Mouse (Mus musculus) cerebellum, adult 2 months (tissue): Measurements from ENCODE around the gene Slc25a23. TPM values are rescaled to one million over a fixed set of nuclear protein-coding genes. Genes with fewer than 3 reads are reported as not detected.

Experiments used
- DNase-seq, 2 experiments: peaks; one replicate each; pipeline ENCODE4 v3.0.0; 2021
- H3K27ac ChIP-seq: fragments of 200-500 bp; 2 replicates; pipeline ENCODE4 v1.5.1; 2012; ENCODE audit warnings: low read length, control low read depth, inconsistent platforms; ENCODE audit not compliant: insufficient read depth
- H3K27me3 ChIP-seq: fragments of 200-500 bp; 2 replicates; pipeline ENCODE4 v1.6.1; 2012; ENCODE audit warnings: inconsistent platforms, mild to moderate bottlenecking, low read length, moderate library complexity; ENCODE audit not compliant: control insufficient read depth, insufficient read depth
- H3K4me1 ChIP-seq: fragments of 200-500 bp; 2 replicates; pipeline ENCODE4 v1.6.1; 2011; ENCODE audit warnings: low read length; ENCODE audit not compliant: control insufficient read depth, insufficient read depth
- H3K4me3 ChIP-seq: fragments of 200-500 bp; replicated peaks from 2 replicates; pipeline ENCODE3; 2011; ENCODE audit warnings: mild to moderate bottlenecking, low read depth, low read length, control low read depth; ENCODE audit not compliant: insufficient read depth
- CTCF ChIP-seq: fragments of 200-500 bp; IDR thresholded peaks from 2 replicates; pipeline ENCODE4 v1.5.1; 2011; ENCODE audit warnings: low read depth, mild to moderate bottlenecking, control low read depth, low read length, moderate library complexity, borderline replicate concordance; ENCODE audit not compliant: insufficient read depth
- POLR2A ChIP-seq: fragments of 200-500 bp; IDR thresholded peaks from 2 replicates; pipeline ENCODE4 v1.6.1; 2011; ENCODE audit warnings: low read length, control low read depth, borderline replicate concordance; ENCODE audit not compliant: insufficient read depth
- WGBS: fragments of 180-500 bp; shearing (Covaris S2); methylation state at CpG from one replicate; pipeline ENCODE4 v1.1.7; 2018; 5-methylcytosine and 5-hydroxymethylcytosine counted together
- polyA plus RNA-seq: library from polyadenylated mRNA; depleted of rRNA; stranded (reverse); fragments of >200 nt; gene quantifications from 2 replicates; pipeline ENCODE4 v1.2.3, GENCODE M21; 2012; rRNA removed

Gene Slc25a23
- polyA plus RNA-seq, result 178 and 211 TPM in 2 replicates

- Histone ChIP-seq H3K4me1 (peaks cover 12% of the 10 kb centered on the region), H3K27ac (peak within 1 kb of the TSS; percentile 84), H3K4me3 (peak within 1 kb of the TSS; percentile 93), H3K27me3 (no peaks in the 10 kb centered on the region)
- under 1% methylated on average over 39 of the region's 45 CpGs for WGBS
- DNase-seq, result peak; percentile 77
- no peak for TF ChIP-seq POLR2A
- no peak for TF ChIP-seq CTCF
Observed at GRCm38 (mm10) chr17:57059486-57059977, at the start of gene Slc25a23. Slc25a23 (minus strand) TSS chr17:57059863.

DNA sequence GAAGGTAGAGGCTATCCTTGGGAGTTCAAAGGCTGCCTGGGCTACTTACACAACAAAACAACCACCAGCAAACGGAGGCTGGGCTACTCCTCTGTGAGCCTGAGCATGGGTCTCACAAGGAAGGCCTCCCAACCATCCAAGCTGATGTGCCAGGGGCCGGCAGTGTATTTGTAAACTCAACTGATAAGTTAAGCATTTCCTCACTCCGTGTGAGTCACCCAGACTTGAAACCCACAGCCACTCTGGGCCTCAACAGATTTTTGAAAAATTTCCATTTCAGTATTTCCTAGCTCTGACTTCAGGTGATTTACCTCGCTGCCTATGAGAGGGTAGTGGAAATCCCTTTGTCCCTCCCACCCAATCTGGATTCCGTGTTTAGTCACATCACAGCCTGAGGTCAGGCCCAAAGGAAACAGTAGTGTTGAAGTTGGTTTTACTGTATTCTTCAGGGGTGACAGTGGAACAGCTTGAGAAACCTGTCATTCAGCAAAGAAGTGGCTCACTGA, 49.1 kb upstream of the Slc25a23 start:
- 83% methylated on average over 5 of the region's 5 CpGs for WGBS

GRCm38 (mm10) chr17:57108040-57108665, 48.5 kb upstream of the Slc25a23 start:
- Histone ChIP-seq H3K27ac (no peak overlapping the region), H3K4me1 (peaks cover 5% of the 10 kb centered on the region; the same call in 1 of the 2 replicates), H3K4me3 (no peak overlapping the region), H3K27me3 (no peaks in the 10 kb centered on the region)
- TF ChIP-seq POLR2A, result no peak
- TF ChIP-seq CTCF, result no peak
- no peak for DNase-seq
- 50% methylated on average over 7 of the region's 7 CpGs for WGBS

More for the DNA sequence above, 49.1 kb upstream of the Slc25a23 start:
- H3K4me3 ChIP-seq, result no peak overlapping the region
- peaks cover 5% of the 10 kb centered on the region; the same call in 1 of the 2 replicates for H3K4me1 ChIP-seq
- H3K27ac ChIP-seq, result no peak overlapping the region
- DNase-seq, result no peak
- TF ChIP-seq CTCF, result no peak
- H3K27me3 ChIP-seq, result no peaks in the 10 kb centered on the region

DNA sequence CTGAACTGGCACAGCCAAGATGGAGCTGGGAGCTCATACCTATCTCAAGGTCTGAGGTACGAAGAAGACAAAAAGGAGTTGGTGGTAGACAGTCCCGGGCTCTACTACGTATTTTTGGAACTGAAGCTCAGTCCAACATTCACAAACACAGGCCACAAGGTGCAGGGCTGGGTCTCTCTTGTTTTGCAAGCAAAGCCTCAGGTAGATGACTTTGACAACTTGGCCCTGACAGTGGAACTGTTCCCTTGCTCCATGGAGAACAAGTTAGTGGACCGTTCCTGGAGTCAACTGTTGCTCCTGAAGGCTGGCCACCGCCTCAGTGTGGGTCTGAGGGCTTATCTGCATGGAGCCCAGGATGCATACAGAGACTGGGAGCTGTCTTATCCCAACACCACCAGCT, 47.4 kb upstream of the Slc25a23 start:
- no peaks in the 10 kb centered on the region for H3K27me3 ChIP-seq
- TF ChIP-seq POLR2A (no peak), CTCF (no peak)
- 89% methylated on average over 5 of the region's 5 CpGs for WGBS

DNA sequence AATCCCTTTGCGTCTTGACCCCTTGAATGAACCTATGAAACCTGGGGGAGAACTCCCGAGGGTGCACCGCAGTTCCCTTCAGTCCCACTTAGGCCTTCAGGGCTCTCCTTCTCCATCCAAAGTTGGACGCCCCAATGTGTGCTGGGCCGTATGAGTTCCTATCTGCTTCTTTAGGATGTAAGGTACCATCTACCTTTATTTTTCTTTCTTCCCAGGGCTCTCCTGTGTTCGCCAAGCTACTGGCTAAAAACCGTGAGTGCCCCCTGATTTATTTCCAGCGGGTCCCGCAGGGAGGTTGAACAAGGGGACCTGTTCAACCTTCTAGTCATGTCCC, 46.3 kb upstream of the Slc25a23 start:
- 11% methylated on average over 9 of the region's 9 CpGs for WGBS
- H3K4me1 ChIP-seq, result peaks cover 5% of the 10 kb centered on the region; the same call in 1 of the 2 replicates
- no peak overlapping the region for H3K27ac ChIP-seq
- H3K4me3 ChIP-seq, result peak overlapping the region; percentile 97
- no peak for DNase-seq
- no peak for TF ChIP-seq CTCF
- TF ChIP-seq POLR2A, result no peak
- H3K27me3 ChIP-seq, result no peaks in the 10 kb centered on the region

More for the DNA sequence above, 47.4 kb upstream of the Slc25a23 start:
- H3K4me3 ChIP-seq, result no peak overlapping the region
- H3K4me1 ChIP-seq, result peaks cover 5% of the 10 kb centered on the region; the same call in 1 of the 2 replicates
- no peak overlapping the region for H3K27ac ChIP-seq
- no peak for DNase-seq

- WGBS, result 1% methylated on average over 58 of the region's 61 CpGs
- H3K4me1 ChIP-seq, result peaks cover 5% of the 10 kb centered on the region; the same call in 1 of the 2 replicates
- peak within 1 kb of the TSS; percentile 97 for H3K4me3 ChIP-seq
- H3K27ac ChIP-seq, result peak within 1 kb of the TSS; percentile 52
- DNase-seq, result peak; percentile 58 to 72
- no peaks in the 10 kb centered on the region for H3K27me3 ChIP-seq
- TF ChIP-seq CTCF (no peak), POLR2A (peak; percentile 61; the same call in 1 of the 2 replicates)
Observed at GRCm38 (mm10) chr17:57105181-57106034, 45.7 kb upstream of the Slc25a23 start, which contains the start of gene Tnfsf9. Tnfsf9 (plus strand) TSS chr17:57105325.

GRCm38 (mm10) chr17:57104496-57104895, 44.8 kb upstream of the Slc25a23 start:
- Histone ChIP-seq H3K27ac (no peak overlapping the region), H3K4me1 (peaks cover 5% of the 10 kb centered on the region; the same call in 1 of the 2 replicates), H3K27me3 (no peaks in the 10 kb centered on the region), H3K4me3 (peak overlapping the region; percentile 97)
- no peak for TF ChIP-seq CTCF
- no peak for TF ChIP-seq POLR2A
- 50% methylated on average over 4 of the region's 4 CpGs for WGBS
- DNase-seq, result no peak
